Mouse (Mus musculus) midbrain, postnatal 0 days (tissue): ENCODE data around the gene 1700016K19Rik. TPM values are rescaled to one million over a fixed set of nuclear protein-coding genes. Genes with fewer than 3 reads are reported as not detected.

ENCODE experiments used
- ATAC-seq: fragments of 200-750 bp; cut with Nextera tagmentation; 2 replicates; pipeline ENCODE4 v1.8.0; 2017; ENCODE audit warnings: moderate number of reproducible peaks, mild to moderate bottlenecking, moderate TSS enrichment, moderate library complexity; ENCODE audit not compliant: low FRiP score
- DNase-seq: peaks from one replicate; pipeline ENCODE4 v3.0.0-alpha.2; 2015; ENCODE audit warnings: low spot score
- H3K27ac ChIP-seq: fragments of 300-500 bp; sonication (generic); 2 replicates; pipeline ENCODE4 v1.5.1; 2014; ENCODE audit warnings: low read depth, mild to moderate bottlenecking, low read length, mixed read lengths
- H3K27me3 ChIP-seq: fragments of 300-500 bp; sonication (generic); 2 replicates; pipeline ENCODE4 v1.6.1; 2014; ENCODE audit warnings: low read length, control low read depth, mixed read lengths; ENCODE audit not compliant: insufficient read depth
- H3K36me3 ChIP-seq: fragments of 300-500 bp; sonication (generic); 2 replicates; pipeline ENCODE4 v1.6.1; 2014; ENCODE audit warnings: low read length, control low read depth, mixed read lengths; ENCODE audit not compliant: insufficient read depth
- H3K4me1 ChIP-seq: fragments of 300-500 bp; sonication (generic); 2 replicates; pipeline ENCODE4 v1.6.1; 2014; ENCODE audit warnings: mild to moderate bottlenecking, control low read depth, antibody characterized with exemption, low read length, mixed read lengths; ENCODE audit not compliant: insufficient read depth
- H3K4me2 ChIP-seq: fragments of 300-500 bp; sonication (generic); 2 replicates; pipeline ENCODE4 v1.6.1; 2014; ENCODE audit warnings: low read depth, mild to moderate bottlenecking, low read length, mixed read lengths; ENCODE audit not compliant: poor library complexity, severe bottlenecking
- H3K4me3 ChIP-seq: fragments of 300-500 bp; sonication (generic); 2 replicates; pipeline ENCODE4 v1.5.1; 2014; ENCODE audit warnings: low read depth, mild to moderate bottlenecking, low read length, moderate library complexity
- H3K9ac ChIP-seq: fragments of 300-500 bp; sonication (generic); replicated peaks from 2 replicates; pipeline ENCODE4 v1.6.1; 2014; ENCODE audit warnings: mild to moderate bottlenecking, low read length, moderate library complexity, mixed read lengths; ENCODE audit not compliant: poor library complexity, severe bottlenecking
- H3K9me3 ChIP-seq: fragments of 300-500 bp; sonication (generic); 2 replicates; pipeline ENCODE4 v1.6.1; 2016; ENCODE audit warnings: low read length, control low read depth
- CTCF ChIP-seq: IDR thresholded peaks from 2 replicates; pipeline ENCODE4 v1.5.1; 2016; ENCODE audit warnings: antibody characterized with exemption, mild to moderate bottlenecking
- WGBS: fragments of 180-500 bp; shearing (Covaris S2); extraction: QIAGEN DNeasy Blood & Tissue Kit; methylation state at CpG from one replicate; pipeline ENCODE4 v1.1.7; 2014; 5-methylcytosine and 5-hydroxymethylcytosine counted together
- polyA plus RNA-seq: library from polyadenylated mRNA; unstranded; fragments of >200 nt; fragmentation: Nextera tagmentation; extraction: Ambion mirVana; gene quantifications from 2 replicates; pipeline ENCODE4 v1.2.1, GENCODE M21; 2015
- total RNA-seq: library from RNA; depleted of rRNA; stranded (reverse); fragments of >200 nt; gene quantifications from 2 replicates; pipeline ENCODE4 v1.2.3, GENCODE M21; 2014

Gene 1700016K19Rik
- total and polyA plus RNA-seq, 2 experiments from 2014 or later, result 8.8 to 11.3 TPM

- H3K27ac ChIP-seq, result no peak overlapping the region
- no peak overlapping the region for H3K4me3 ChIP-seq
- no peak overlapping the region for H3K9ac ChIP-seq
- WGBS, result 64% methylated on average over 10 of the region's 10 CpGs
- no peaks in the 10 kb centered on the region for H3K9me3 ChIP-seq
- DNase-seq, result no peak
- TF ChIP-seq CTCF, result no peak
- peaks cover 5% of the 10 kb centered on the region; the same call in 1 of the 2 replicates for H3K36me3 ChIP-seq
- no peaks in the 10 kb centered on the region for H3K4me1 ChIP-seq
- H3K27me3 ChIP-seq, result no peaks in the 10 kb centered on the region
- no peak overlapping the region for H3K4me2 ChIP-seq
- no peak for ATAC-seq
Observed at GRCm38 (mm10) chr11:76042041-76042638, 42.4 kb downstream of the 1700016K19Rik start.

DNA sequence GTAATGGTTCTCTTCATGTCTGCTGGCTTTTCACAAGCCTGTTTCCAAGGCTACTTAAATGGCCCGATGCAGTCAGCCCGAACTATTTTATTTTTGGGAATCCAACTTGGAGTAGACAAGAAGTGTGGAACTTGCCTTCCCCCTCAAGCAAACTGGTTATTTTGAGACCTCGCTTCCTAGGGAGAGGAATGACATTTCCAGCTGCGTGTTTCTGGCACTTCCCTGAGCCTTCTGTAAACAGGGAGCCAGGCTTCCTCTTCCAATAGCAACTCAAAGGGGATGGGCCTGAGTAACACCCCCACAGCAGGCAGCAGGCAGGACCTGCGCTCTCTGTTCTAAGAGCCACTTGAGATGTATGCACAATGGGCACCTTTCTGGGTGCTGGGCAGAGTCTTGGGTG is 43.2 kb downstream of the 1700016K19Rik start:
- Histone ChIP-seq H3K9me3 (no peaks in the 10 kb centered on the region), H3K9ac (no peak overlapping the region), H3K27me3 (no peaks in the 10 kb centered on the region), H3K36me3 (peaks cover 7% of the 10 kb centered on the region; the same call in 1 of the 2 replicates), H3K4me3 (no peak overlapping the region), H3K27ac (no peak overlapping the region), H3K4me1 (no peaks in the 10 kb centered on the region), H3K4me2 (no peak overlapping the region)
- no peak for TF ChIP-seq CTCF
- 44% methylated on average over 5 of the region's 5 CpGs for WGBS
- no peak for ATAC-seq
- no peak for DNase-seq

DNA sequence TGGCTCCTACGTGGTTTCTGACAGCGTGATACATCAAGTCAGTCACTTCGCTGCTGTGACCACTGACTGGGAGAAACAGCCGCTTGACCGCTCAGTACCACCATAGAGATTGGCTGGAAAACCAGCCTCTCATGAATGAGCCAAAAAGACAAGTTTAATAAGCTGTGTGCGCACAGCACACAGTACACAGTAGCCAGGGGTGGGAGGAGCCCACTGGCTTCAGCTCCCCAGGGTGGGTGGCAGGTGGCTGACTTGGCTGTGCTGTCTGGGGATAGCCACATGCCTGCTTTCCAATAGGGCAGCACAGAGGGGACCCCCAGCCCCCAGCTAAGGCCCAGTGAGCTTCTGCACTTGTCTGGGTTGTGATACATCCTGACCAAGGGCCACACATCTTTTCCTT is 44.8 kb downstream of the 1700016K19Rik start:
- peaks cover 7% of the 10 kb centered on the region for H3K36me3 ChIP-seq
- WGBS, result 77% methylated on average over 6 of the region's 6 CpGs
- no peaks in the 10 kb centered on the region for H3K27me3 ChIP-seq
- DNase-seq (peak; percentile 41), ATAC-seq (no peak)
- H3K27ac ChIP-seq, result no peak overlapping the region
- H3K9me3 ChIP-seq, result no peaks in the 10 kb centered on the region
- TF ChIP-seq CTCF, result no peak
- H3K4me1 ChIP-seq, result no peaks in the 10 kb centered on the region
- no peak overlapping the region for H3K4me3 ChIP-seq
- no peak overlapping the region for H3K4me2 ChIP-seq
- no peak overlapping the region for H3K9ac ChIP-seq

DNA sequence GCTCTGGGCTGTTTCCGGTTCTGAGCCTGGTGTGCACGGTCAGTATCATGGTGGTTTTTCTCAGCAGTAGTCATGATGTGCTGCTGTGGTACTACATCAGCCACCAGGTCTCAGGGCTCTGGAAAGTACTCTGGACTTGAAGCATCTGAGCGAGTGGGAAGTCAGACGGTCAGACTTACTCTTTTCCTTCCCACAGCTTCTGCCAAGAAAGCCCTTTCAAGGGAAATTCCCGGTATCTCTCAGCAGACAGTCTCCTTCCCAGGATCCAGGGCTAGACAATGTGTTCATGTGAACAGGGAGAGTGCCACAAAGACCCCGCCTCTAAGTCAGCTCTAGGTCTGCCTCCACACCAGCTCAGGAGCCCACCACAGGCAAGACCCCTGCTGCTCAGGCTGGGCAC is 45.7 kb downstream of the 1700016K19Rik start:
- DNase-seq, result no peak
- no peak for TF ChIP-seq CTCF

GRCm38 (mm10) chr11:76050509-76050908 is 50.8 kb downstream of the 1700016K19Rik start:
- H3K4me3 ChIP-seq, result no peak overlapping the region
- H3K4me2 ChIP-seq, result no peak overlapping the region
- H3K27me3 ChIP-seq, result no peaks in the 10 kb centered on the region
- DNase-seq (no peak), ATAC-seq (no peak)
- no peak overlapping the region for H3K9ac ChIP-seq
- WGBS, result 37% methylated on average over 3 of the region's 3 CpGs
- H3K36me3 ChIP-seq, result peaks cover 7% of the 10 kb centered on the region
- no peaks in the 10 kb centered on the region for H3K4me1 ChIP-seq
- no peak overlapping the region for H3K27ac ChIP-seq
- no peaks in the 10 kb centered on the region for H3K9me3 ChIP-seq
- TF ChIP-seq CTCF, result no peak

More for the DNA sequence above, 45.7 kb downstream of the 1700016K19Rik start:
- WGBS, result 84% methylated on average over 6 of the region's 6 CpGs
- no peak for ATAC-seq
- Histone ChIP-seq H3K9me3 (no peaks in the 10 kb centered on the region), H3K4me3 (no peak overlapping the region), H3K27ac (no peak overlapping the region), H3K4me1 (no peaks in the 10 kb centered on the region), H3K27me3 (no peaks in the 10 kb centered on the region), H3K9ac (no peak overlapping the region), H3K36me3 (peaks cover 7% of the 10 kb centered on the region), H3K4me2 (no peak overlapping the region)

- no peak for ATAC-seq
- peaks cover 7% of the 10 kb centered on the region for H3K36me3 ChIP-seq
- H3K9me3 ChIP-seq, result no peaks in the 10 kb centered on the region
- no peak for DNase-seq
- WGBS, result 37% methylated on average over 5 of the region's 5 CpGs
- TF ChIP-seq CTCF, result no peak
- no peaks in the 10 kb centered on the region for H3K27me3 ChIP-seq
- no peaks in the 10 kb centered on the region for H3K4me1 ChIP-seq
- H3K27ac ChIP-seq, result no peak overlapping the region
- H3K4me2 ChIP-seq, result no peak overlapping the region
- H3K9ac ChIP-seq, result no peak overlapping the region
- H3K4me3 ChIP-seq, result no peak overlapping the region
Observed at GRCm38 (mm10) chr11:76050967-76051512, 51.3 kb downstream of the 1700016K19Rik start.
